Mouse (Mus musculus): ENCODE results near the gene Olfr374. TPM values are rescaled to one million over a fixed set of nuclear protein-coding genes. Genes with fewer than 3 reads are reported as not detected.
"Not testable (repeated sequence)": the region's sequence is repeated elsewhere in the genome, so short reads cannot be mapped to it uniquely, and the experiment has no call there.

The Olfr374 gene
- polyA plus RNA-seq (2016; fragmentation: Nextera tagmentation; extraction: Ambion mirVana): not detected in 2 replicates

GRCm38 (mm10) chr8:72106740-72107139, at the start of gene Olfr374:
Gene Olfr374, plus strand, starts transcription at chr8:72107040.
- no peak within 1 kb of the TSS for H3K4me2 ChIP-seq

GRCm38 (mm10) chr8:72057643-72058042, 49.2 kb upstream of the Olfr374 start:
- not testable (repeated sequence) for H3K9ac ChIP-seq (replicated peaks); H3K4me2 ChIP-seq; H3K4me3 ChIP-seq (replicated peaks); H3K27ac ChIP-seq; H3K27me3 ChIP-seq; H3K4me1 ChIP-seq (replicated peaks); ATAC-seq (ENCODE audit: insufficient number of reproducible peaks, insufficient read depth, low FRiP score, low TSS enrichment, low read depth); H3K9me3 ChIP-seq; H3K36me3 ChIP-seq
- 85% methylated on average over 3 of the region's 4 CpGs for WGBS

More at GRCm38 (mm10) chr8:72106740-72107139, at the start of gene Olfr374:
- H3K4me1 ChIP-seq (replicated peaks): no peaks in the 10 kb centered on the region
- no peak within 1 kb of the TSS for H3K27ac ChIP-seq
- H3K4me3 ChIP-seq (replicated peaks): no peak within 1 kb of the TSS
- no peak within 1 kb of the TSS for H3K9ac ChIP-seq (replicated peaks)
- WGBS: 89% methylated on average over 3 of the region's 3 CpGs
- no peaks in the 10 kb centered on the region for H3K36me3 ChIP-seq
- peaks cover 4% of the 10 kb centered on the region; the same call in 1 of the 2 replicates for H3K27me3 ChIP-seq
- no peak for ATAC-seq (ENCODE audit: insufficient number of reproducible peaks, insufficient read depth, low FRiP score, low TSS enrichment, low read depth)
- H3K9me3 ChIP-seq: peaks cover 4% of the 10 kb centered on the region; the same call in 1 of the 2 replicates

GRCm38 (mm10) chr8:72066819-72067399, 39.9 kb upstream of the Olfr374 start:
- H3K9me3 ChIP-seq; ATAC-seq (ENCODE audit: insufficient number of reproducible peaks, insufficient read depth, low FRiP score, low TSS enrichment, low read depth); H3K36me3 ChIP-seq; H3K27ac ChIP-seq; H3K27me3 ChIP-seq; H3K9ac ChIP-seq (replicated peaks); H3K4me2 ChIP-seq; H3K4me1 ChIP-seq (replicated peaks); H3K4me3 ChIP-seq (replicated peaks): not testable (repeated sequence)
- 85% methylated on average over 1 of the region's 1 CpGs for WGBS

- H3K9me3 ChIP-seq; H3K36me3 ChIP-seq; H3K27ac ChIP-seq; H3K4me2 ChIP-seq; H3K4me3 ChIP-seq (replicated peaks); H3K27me3 ChIP-seq; H3K9ac ChIP-seq (replicated peaks); H3K4me1 ChIP-seq (replicated peaks); ATAC-seq (ENCODE audit: insufficient number of reproducible peaks, insufficient read depth, low FRiP score, low TSS enrichment, low read depth): not testable (repeated sequence)
These were observed 24.0 kb upstream of the Olfr374 start, which contains the start of gene Olfr373 for GRCm38 (mm10) chr8:72082877-72083276. Gene Olfr373, plus strand, starts transcription at chr8:72083177.

- no peak overlapping the region for H3K27ac ChIP-seq
- H3K9ac ChIP-seq (replicated peaks): no peak overlapping the region
- no peak overlapping the region for H3K4me2 ChIP-seq
- WGBS: 79% methylated on average over 5 of the region's 5 CpGs
- H3K9me3 ChIP-seq: no peaks in the 10 kb centered on the region
- H3K36me3 ChIP-seq: no peaks in the 10 kb centered on the region
- H3K4me3 ChIP-seq (replicated peaks): no peak overlapping the region
- H3K27me3 ChIP-seq: no peaks in the 10 kb centered on the region
- no peaks in the 10 kb centered on the region for H3K4me1 ChIP-seq (replicated peaks)
- no peak for ATAC-seq (ENCODE audit: insufficient number of reproducible peaks, insufficient read depth, low FRiP score, low TSS enrichment, low read depth)
These were observed 22.1 kb upstream of the Olfr374 start for GRCm38 (mm10) chr8:72084744-72085143.

- not testable (repeated sequence) for H3K27ac ChIP-seq; ATAC-seq (ENCODE audit: insufficient number of reproducible peaks, insufficient read depth, low FRiP score, low TSS enrichment, low read depth); H3K4me3 ChIP-seq (replicated peaks); H3K27me3 ChIP-seq; H3K4me2 ChIP-seq; H3K9me3 ChIP-seq; H3K4me1 ChIP-seq (replicated peaks); H3K36me3 ChIP-seq; H3K9ac ChIP-seq (replicated peaks)
- WGBS: 93% methylated on average over 3 of the region's 3 CpGs
These were observed 19.2 kb upstream of the Olfr374 start for GRCm38 (mm10) chr8:72087611-72088010.

- not testable (repeated sequence) for H3K9ac ChIP-seq (replicated peaks); H3K4me3 ChIP-seq (replicated peaks)
These were observed 10.1 kb upstream of the Olfr374 start for GRCm38 (mm10) chr8:72096721-72097120.

GRCm38 (mm10) chr8:72099377-72100103, 7.3 kb upstream of the Olfr374 start:
- H3K4me3 ChIP-seq (replicated peaks); H3K36me3 ChIP-seq; ATAC-seq (ENCODE audit: insufficient number of reproducible peaks, insufficient read depth, low FRiP score, low TSS enrichment, low read depth); H3K4me2 ChIP-seq; H3K27me3 ChIP-seq; H3K9ac ChIP-seq (replicated peaks); H3K4me1 ChIP-seq (replicated peaks); H3K9me3 ChIP-seq; H3K27ac ChIP-seq: not testable (repeated sequence)
- WGBS: 51% methylated on average over 6 of the region's 7 CpGs

More at GRCm38 (mm10) chr8:72096721-72097120, 10.1 kb upstream of the Olfr374 start:
- not testable (repeated sequence) for ATAC-seq (ENCODE audit: insufficient number of reproducible peaks, insufficient read depth, low FRiP score, low TSS enrichment, low read depth); H3K4me1 ChIP-seq (replicated peaks); H3K4me2 ChIP-seq; H3K9me3 ChIP-seq; H3K27me3 ChIP-seq; H3K36me3 ChIP-seq; H3K27ac ChIP-seq

- ATAC-seq (ENCODE audit: insufficient number of reproducible peaks, insufficient read depth, low FRiP score, low TSS enrichment, low read depth): no peak
- 22% methylated on average over 4 of the region's 4 CpGs for WGBS
- H3K27ac ChIP-seq: no peak overlapping the region
- no peak overlapping the region for H3K9ac ChIP-seq (replicated peaks)
- H3K4me3 ChIP-seq (replicated peaks): no peak overlapping the region
- no peaks in the 10 kb centered on the region for H3K4me1 ChIP-seq (replicated peaks)
- peaks cover 4% of the 10 kb centered on the region; the same call in 1 of the 2 replicates for H3K27me3 ChIP-seq
- no peak overlapping the region for H3K4me2 ChIP-seq
- H3K9me3 ChIP-seq: peaks cover 4% of the 10 kb centered on the region; the same call in 1 of the 2 replicates
- H3K36me3 ChIP-seq: no peaks in the 10 kb centered on the region
These were observed 1.7 kb upstream of the Olfr374 start for GRCm38 (mm10) chr8:72105165-72105564.

- no peaks in the 10 kb centered on the region for H3K9me3 ChIP-seq
- H3K27ac ChIP-seq: no peak overlapping the region
- 72% methylated on average over 6 of the region's 6 CpGs for WGBS
- H3K36me3 ChIP-seq: no peaks in the 10 kb centered on the region
- H3K9ac ChIP-seq (replicated peaks): no peak overlapping the region
- H3K4me2 ChIP-seq: no peak overlapping the region
- no peak overlapping the region for H3K4me3 ChIP-seq (replicated peaks)
- peaks cover 4% of the 10 kb centered on the region; the same call in 1 of the 2 replicates for H3K27me3 ChIP-seq
- H3K4me1 ChIP-seq (replicated peaks): no peaks in the 10 kb centered on the region
- no peak for ATAC-seq (ENCODE audit: insufficient number of reproducible peaks, insufficient read depth, low FRiP score, low TSS enrichment, low read depth)
These were observed 4.0 kb downstream of the Olfr374 start for GRCm38 (mm10) chr8:72110876-72111275.

GRCm38 (mm10) chr8:72112486-72112885, 5.6 kb downstream of the Olfr374 start:
- Histone ChIP-seq H3K9ac (replicated peaks) (no peak overlapping the region), H3K27me3 (no peaks in the 10 kb centered on the region), H3K4me2 (no peak overlapping the region), H3K4me3 (replicated peaks) (no peak overlapping the region), H3K4me1 (replicated peaks) (no peaks in the 10 kb centered on the region), H3K36me3 (no peaks in the 10 kb centered on the region), H3K9me3 (no peaks in the 10 kb centered on the region), H3K27ac (no peak overlapping the region)
- 71% methylated on average over 3 of the region's 3 CpGs for WGBS
- ATAC-seq (ENCODE audit: insufficient number of reproducible peaks, insufficient read depth, low FRiP score, low TSS enrichment, low read depth): no peak
